Mouse (Mus musculus): ENCODE measurements around the gene Pnpla5. TPM values are rescaled to one million over a fixed set of nuclear protein-coding genes. Genes with fewer than 3 reads are reported as not detected.

The Pnpla5 gene
- polyA plus RNA-seq, 1 experiment from 2014 or later = 0.07 TPM

GRCm38 (mm10) chr15:84078667-84079066 lies 44.3 kb downstream of the Pnpla5 start:
- no peak overlapping the region for H3K4me3 ChIP-seq
- no peaks in the 10 kb centered on the region for H3K4me1 ChIP-seq
- no peak overlapping the region for H3K9ac ChIP-seq
- no peak overlapping the region for H3K4me2 ChIP-seq
- ATAC-seq = no peak
- H3K27me3 ChIP-seq (replicated peaks) = peaks cover 21% of the 10 kb centered on the region
- 57% methylated on average over 13 of the region's 13 CpGs for WGBS (ENCODE audit: insufficient replicate concordance)
- H3K9me3 ChIP-seq (replicated peaks) = no peaks in the 10 kb centered on the region
- no peaks in the 10 kb centered on the region for H3K36me3 ChIP-seq
- no peak overlapping the region for H3K27ac ChIP-seq

GRCm38 (mm10) chr15:84077151-84077550 lies 45.8 kb downstream of the Pnpla5 start:
- 57% methylated on average over 17 of the region's 17 CpGs for WGBS (ENCODE audit: insufficient replicate concordance)
- H3K27ac ChIP-seq = no peak overlapping the region
- H3K9ac ChIP-seq = no peak overlapping the region
- no peak overlapping the region for H3K4me3 ChIP-seq
- H3K36me3 ChIP-seq = no peaks in the 10 kb centered on the region
- no peak for ATAC-seq
- H3K9me3 ChIP-seq (replicated peaks) = no peaks in the 10 kb centered on the region
- no peak overlapping the region for H3K4me2 ChIP-seq
- H3K4me1 ChIP-seq = no peaks in the 10 kb centered on the region
- peaks cover 34% of the 10 kb centered on the region for H3K27me3 ChIP-seq (replicated peaks)

- Histone ChIP-seq H3K36me3 (no peaks in the 10 kb centered on the region), H3K4me3 (no peak overlapping the region), H3K9ac (no peak overlapping the region), H3K27me3 (replicated peaks) (peaks cover 58% of the 10 kb centered on the region), H3K27ac (no peak overlapping the region), H3K4me1 (no peaks in the 10 kb centered on the region), H3K9me3 (replicated peaks) (no peaks in the 10 kb centered on the region), H3K4me2 (no peak overlapping the region)
- 24% methylated on average over 17 of the region's 17 CpGs for WGBS (ENCODE audit: insufficient replicate concordance)
- no peak for ATAC-seq
Measured at GRCm38 (mm10) chr15:84074705-84075185, 48.2 kb downstream of the Pnpla5 start.

GRCm38 (mm10) chr15:84073911-84074704 lies 48.9 kb downstream of the Pnpla5 start:
- no peaks in the 10 kb centered on the region for H3K4me1 ChIP-seq
- H3K27ac ChIP-seq = no peak overlapping the region
- no peak overlapping the region for H3K9ac ChIP-seq
- ATAC-seq = no peak
- peaks cover 65% of the 10 kb centered on the region for H3K27me3 ChIP-seq (replicated peaks)
- 11% methylated on average over 15 of the region's 15 CpGs for WGBS (ENCODE audit: insufficient replicate concordance)
- no peaks in the 10 kb centered on the region for H3K9me3 ChIP-seq (replicated peaks)
- no peak overlapping the region for H3K4me2 ChIP-seq
- no peaks in the 10 kb centered on the region for H3K36me3 ChIP-seq
- H3K4me3 ChIP-seq = no peak overlapping the region

GRCm38 (mm10) chr15:84073058-84073457 lies 49.9 kb downstream of the Pnpla5 start:
- peaks cover 75% of the 10 kb centered on the region for H3K27me3 ChIP-seq (replicated peaks)
- H3K9me3 ChIP-seq (replicated peaks) = no peaks in the 10 kb centered on the region
- H3K4me1 ChIP-seq = no peaks in the 10 kb centered on the region
- H3K4me2 ChIP-seq = no peak overlapping the region
- H3K36me3 ChIP-seq = no peaks in the 10 kb centered on the region
- no peak for ATAC-seq
- H3K9ac ChIP-seq = no peak overlapping the region
- WGBS (ENCODE audit: insufficient replicate concordance) = 17% methylated on average over 8 of the region's 8 CpGs
- no peak overlapping the region for H3K4me3 ChIP-seq
- no peak overlapping the region for H3K27ac ChIP-seq

- no peak overlapping the region for H3K4me2 ChIP-seq
- no peaks in the 10 kb centered on the region for H3K9me3 ChIP-seq (replicated peaks)
- WGBS (ENCODE audit: insufficient replicate concordance) = 26% methylated on average over 7 of the region's 7 CpGs
- H3K9ac ChIP-seq = no peak overlapping the region
- H3K36me3 ChIP-seq = no peaks in the 10 kb centered on the region
- H3K4me1 ChIP-seq = no peaks in the 10 kb centered on the region
- H3K27ac ChIP-seq = no peak overlapping the region
- no peak for ATAC-seq
- peaks cover 83% of the 10 kb centered on the region for H3K27me3 ChIP-seq (replicated peaks)
- no peak overlapping the region for H3K4me3 ChIP-seq
Measured at GRCm38 (mm10) chr15:84072226-84072625, 50.7 kb downstream of the Pnpla5 start.

- ATAC-seq = no peak
- WGBS (ENCODE audit: insufficient replicate concordance) = 2% methylated on average over 13 of the region's 13 CpGs
- Histone ChIP-seq H3K4me2 (no peak overlapping the region), H3K9me3 (replicated peaks) (0 out of 2 replicates have a peak, but pooled peaks cover 4% of the 10 kb centered on the region), H3K27ac (no peak overlapping the region), H3K27me3 (replicated peaks) (peaks cover 85% of the 10 kb centered on the region), H3K36me3 (no peaks in the 10 kb centered on the region), H3K9ac (no peak overlapping the region), H3K4me1 (no peaks in the 10 kb centered on the region), H3K4me3 (no peak overlapping the region)
Measured at GRCm38 (mm10) chr15:84070116-84070676, 52.8 kb downstream of the Pnpla5 start.

GRCm38 (mm10) chr15:84069455-84070050 lies 53.4 kb downstream of the Pnpla5 start:
- Histone ChIP-seq H3K4me1 (no peaks in the 10 kb centered on the region), H3K9me3 (replicated peaks) (0 out of 2 replicates have a peak, but pooled peaks cover 4% of the 10 kb centered on the region), H3K36me3 (no peaks in the 10 kb centered on the region), H3K4me2 (no peak overlapping the region), H3K4me3 (no peak overlapping the region), H3K27me3 (replicated peaks) (peaks cover 85% of the 10 kb centered on the region), H3K9ac (no peak overlapping the region), H3K27ac (no peak overlapping the region)
- 10% methylated on average over 16 of the region's 16 CpGs for WGBS (ENCODE audit: insufficient replicate concordance)
- no peak for ATAC-seq

- peaks cover 55% of the 10 kb centered on the region for H3K27me3 ChIP-seq (replicated peaks)
Measured at GRCm38 (mm10) chr15:84065701-84066100, 57.3 kb downstream of the Pnpla5 start.

GRCm38 (mm10) chr15:84065140-84065539 lies 57.8 kb downstream of the Pnpla5 start, which contains the start of gene Efcab6:
TSS of gene Efcab6 (minus strand) at chr15:84065379.
- H3K36me3 ChIP-seq = no peaks in the 10 kb centered on the region
- peaks cover 50% of the 10 kb centered on the region for H3K27me3 ChIP-seq (replicated peaks)
- H3K9ac ChIP-seq = no peak within 1 kb of the TSS
- H3K4me2 ChIP-seq = peak within 1 kb of the TSS; percentile 27; the same call in 1 of the 2 replicates
- H3K27ac ChIP-seq = no peak within 1 kb of the TSS
- H3K4me3 ChIP-seq = no peak within 1 kb of the TSS
- H3K4me1 ChIP-seq = no peaks in the 10 kb centered on the region
- WGBS (ENCODE audit: insufficient replicate concordance) = 8% methylated on average over 29 of the region's 29 CpGs
- no peak for ATAC-seq
- 0 out of 2 replicates have a peak, but pooled peaks cover 4% of the 10 kb centered on the region for H3K9me3 ChIP-seq (replicated peaks)

More at GRCm38 (mm10) chr15:84065701-84066100, 57.3 kb downstream of the Pnpla5 start:
- no peaks in the 10 kb centered on the region for H3K4me1 ChIP-seq
- no peak overlapping the region for H3K27ac ChIP-seq
- ATAC-seq = no peak
- H3K4me3 ChIP-seq = no peak overlapping the region
- H3K9ac ChIP-seq = no peak overlapping the region
- 62% methylated on average over 4 of the region's 4 CpGs for WGBS (ENCODE audit: insufficient replicate concordance)
- H3K4me2 ChIP-seq = no peak overlapping the region
- H3K36me3 ChIP-seq = no peaks in the 10 kb centered on the region
- 0 out of 2 replicates have a peak, but pooled peaks cover 4% of the 10 kb centered on the region for H3K9me3 ChIP-seq (replicated peaks)
